46 mouse cellular contexts compared by ENCODE assay signal in the genomic region with DNA sequence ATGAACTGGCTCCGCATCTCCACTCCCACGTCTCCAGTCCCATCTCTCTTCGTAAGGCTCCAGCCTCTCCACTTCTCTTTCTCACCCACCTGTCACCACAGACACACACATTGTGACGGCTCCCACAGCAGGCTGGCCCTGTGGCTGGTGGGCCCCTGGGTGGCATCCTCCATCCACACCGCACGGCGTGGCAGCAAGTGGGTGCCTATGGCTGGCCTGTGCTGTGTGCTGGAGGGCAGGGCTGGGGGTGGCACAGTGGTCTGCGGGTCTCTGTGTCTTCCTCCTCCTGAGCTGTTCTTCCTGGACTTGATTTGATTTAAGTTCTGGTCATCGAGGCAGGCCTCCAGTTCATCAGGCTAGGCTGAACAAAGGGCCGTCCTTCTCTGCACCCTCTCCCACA. TPM values are rescaled to one million over a fixed set of nuclear protein-coding genes. Genes with fewer than 3 reads are reported as not detected.
"Had no signal": no experiment of that assay in that cellular context is flagged by ENCODE, and none has a peak within 500 bp of the region (broad histone marks: within the 10 kb centered on the region; RNA-seq: fewer than 3 reads in every experiment).

No protein-coding gene starts in this region.

- H3K4me3 ChIP-seq: limb, embryonic 10.5 days; limb, embryonic 12.5 days; limb, embryonic 13.5 days; limb, embryonic 15.5 days; liver, embryonic 12.5 days; liver, embryonic 13.5 days; liver, embryonic 15.5 days; midbrain, embryonic 10.5 days; midbrain, embryonic 12.5 days; midbrain, embryonic 13.5 days; midbrain, embryonic 15.5 days; myocyte; neural tube, embryonic 12.5 days; neural tube, embryonic 13.5 days had no signal

- H3K4me2 ChIP-seq: limb, embryonic 12.5 days; limb, embryonic 13.5 days; limb, embryonic 15.5 days; liver, embryonic 11.5 days; liver, embryonic 12.5 days; liver, embryonic 13.5 days; liver, embryonic 15.5 days; lung, embryonic 14.5 days; midbrain, embryonic 11.5 days; midbrain, embryonic 12.5 days; midbrain, embryonic 13.5 days; midbrain, embryonic 15.5 days; neural tube, embryonic 12.5 days; neural tube, embryonic 13.5 days had no signal

- ATAC-seq: liver, embryonic 12.5 days; liver, postnatal 0 days; lung, postnatal 0 days; midbrain, embryonic 13.5 days; midbrain, embryonic 15.5 days; midbrain, embryonic 16.5 days had no signal

- H3K9ac ChIP-seq: limb, embryonic 12.5 days; limb, embryonic 13.5 days; limb, embryonic 15.5 days; liver, embryonic 12.5 days; liver, embryonic 13.5 days; liver, embryonic 14.5 days; liver, embryonic 15.5 days; liver, postnatal 0 days; lung, embryonic 14.5 days; midbrain, embryonic 12.5 days; midbrain, embryonic 13.5 days; midbrain, embryonic 15.5 days; neural tube, embryonic 12.5 days; neural tube, embryonic 13.5 days had no signal

- H3K4me1 ChIP-seq: limb, embryonic 10.5 days; limb, embryonic 12.5 days; limb, embryonic 13.5 days; limb, embryonic 15.5 days; liver, embryonic 12.5 days; liver, embryonic 13.5 days; liver, embryonic 15.5 days; midbrain, embryonic 10.5 days; midbrain, embryonic 12.5 days; midbrain, embryonic 13.5 days; midbrain, embryonic 15.5 days; neural tube, embryonic 12.5 days; neural tube, embryonic 13.5 days had no signal

- H3K9me3 ChIP-seq: limb, embryonic 10.5 days; limb, embryonic 12.5 days; limb, embryonic 13.5 days; limb, embryonic 15.5 days; liver, embryonic 12.5 days; liver, embryonic 13.5 days; liver, embryonic 15.5 days; megakaryocyte, embryonic 14.5 days; midbrain, embryonic 10.5 days; midbrain, embryonic 12.5 days; midbrain, embryonic 13.5 days; midbrain, embryonic 15.5 days; neural tube, embryonic 12.5 days; neural tube, embryonic 13.5 days had no signal

- DNase-seq: left cerebral cortex, postnatal 4 days; liver; liver, embryonic 13.5 days; liver, postnatal 0 days; lung, adult 18-20 months; lung, adult 2 months; lung, embryonic 14.5 days; lung, postnatal 10 days; lung, postnatal 36 days; lung, postnatal 4 days; midbrain, embryonic 14.5 days had no signal

- H3K27me3 ChIP-seq: limb, embryonic 12.5 days; limb, embryonic 13.5 days; limb, embryonic 15.5 days; liver, embryonic 12.5 days; liver, embryonic 13.5 days; liver, embryonic 15.5 days; midbrain, embryonic 12.5 days; midbrain, embryonic 13.5 days; midbrain, embryonic 15.5 days; neural tube, embryonic 12.5 days; neural tube, embryonic 13.5 days had no signal

- H3K27ac ChIP-seq: limb, embryonic 10.5 days; limb, embryonic 12.5 days; limb, embryonic 13.5 days; limb, embryonic 15.5 days; liver, embryonic 12.5 days; liver, embryonic 13.5 days; liver, embryonic 14.5 days; liver, embryonic 15.5 days; macrophage; midbrain, embryonic 10.5 days; midbrain, embryonic 12.5 days; midbrain, embryonic 13.5 days; midbrain, embryonic 15.5 days; neural tube, embryonic 12.5 days; neural tube, embryonic 13.5 days had no signal

- H3K36me3 ChIP-seq: limb, embryonic 10.5 days; limb, embryonic 12.5 days; limb, embryonic 13.5 days; limb, embryonic 15.5 days; liver, embryonic 12.5 days; liver, embryonic 13.5 days; liver, embryonic 15.5 days; midbrain, embryonic 10.5 days; midbrain, embryonic 12.5 days; midbrain, embryonic 13.5 days; midbrain, embryonic 15.5 days; neural tube, embryonic 12.5 days; neural tube, embryonic 13.5 days had no signal

RNA-seq across cellular contexts. Expression of a gene that starts 35.8 kb away (rescaled TPM):
- total RNA-seq: megakaryocyte progenitor cell, adult 5-6 weeks; megakaryocyte-erythroid progenitor cell, adult 5-6 weeks; monocyte, adult 5-6 weeks had no signal
- polyA plus RNA-seq: liver, embryonic 13.5 days had no signal

RNA-seq across cellular contexts. Expression of a gene that starts 55.7 kb away (rescaled TPM):
- total RNA-seq: left cerebral cortex, postnatal 10 days; left cerebral cortex, postnatal 14 days; left cerebral cortex, postnatal 25 days; left cerebral cortex, postnatal 36 days; left cerebral cortex, postnatal 4 days; liver, adult 2 months; megakaryocyte progenitor cell, adult 5-6 weeks; megakaryocyte, adult 5-6 weeks; megakaryocyte-erythroid progenitor cell, adult 5-6 weeks; midbrain, postnatal 0 days; monocyte, adult 5-6 weeks had no signal
- polyA plus RNA-seq: limb, embryonic 10.5 days; limb, embryonic 11.5 days; limb, embryonic 12.5 days; limb, embryonic 13.5 days; limb, embryonic 14.5 days; limb, embryonic 15.5 days; liver, adult 2 months; liver, embryonic 11.5 days; liver, embryonic 12.5 days; liver, embryonic 13.5 days; liver, embryonic 14.5 days; liver, embryonic 15.5 days; liver, embryonic 16.5 days; liver, postnatal 0 days; lung, adult 2 months; lung, embryonic 14.5 days; lung, embryonic 16.5 days; lung, postnatal 0 days; macrophage; midbrain, embryonic 10.5 days; midbrain, embryonic 11.5 days; midbrain, embryonic 12.5 days; midbrain, embryonic 13.5 days; midbrain, embryonic 14.5 days; midbrain, embryonic 15.5 days; midbrain, embryonic 16.5 days; midbrain, postnatal 0 days; myocyte; neural tube, embryonic 11.5 days; neural tube, embryonic 12.5 days; neural tube, embryonic 13.5 days had no signal
